Mouse (Mus musculus): Measurements from ENCODE around the gene Gpr88.

DNA sequence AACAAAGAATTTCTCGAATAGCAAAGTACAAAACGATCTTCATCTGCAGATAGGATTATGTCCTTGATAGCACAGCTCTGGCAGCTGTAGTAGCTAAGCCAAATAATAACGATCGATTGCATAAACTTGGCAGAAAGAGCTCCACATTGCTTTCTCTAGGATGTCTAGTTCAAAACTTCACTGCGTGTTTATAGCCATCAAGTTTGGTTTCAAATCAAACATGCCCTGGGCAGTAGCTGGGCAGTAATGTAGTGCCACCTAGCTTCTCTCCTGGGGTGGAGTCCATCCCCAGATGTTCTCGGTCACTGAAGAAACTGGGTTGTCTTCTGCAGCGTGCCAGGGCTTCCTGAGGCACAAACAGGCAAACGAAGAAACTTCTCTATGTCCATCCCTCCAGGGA is 44.1 kb downstream of the Gpr88 start:
- no peak for TF ChIP-seq CTCF (IDR thresholded peaks at IDR 0.05; ENCODE audit: borderline replicate concordance, insufficient read depth, low read length)
- no peak for TF ChIP-seq POLR2A (IDR thresholded peaks at IDR 0.05; ENCODE audit: low read depth, low read length)
